Mouse (Mus musculus) C2C12 (cell line): ENCODE measurements around the gene Rac1.

Source experiments
- CEBPB ChIP-seq: IDR thresholded peaks from one replicate; pipeline ENCODE4 v1.6.1; 2011; ENCODE audit warnings: low read depth, mild to moderate bottlenecking, control low read depth, moderate library complexity
- CTCF ChIP-seq: IDR thresholded peaks from one replicate; pipeline ENCODE4 v1.5.1; 2011; ENCODE audit not compliant: control insufficient read depth, insufficient read depth, insufficient read length
- FOSL1 ChIP-seq: IDR thresholded peaks from one replicate; pipeline ENCODE4 v1.8.0; 2011; ENCODE audit warnings: mild to moderate bottlenecking, low read length; ENCODE audit not compliant: poor library complexity, insufficient read depth, severe bottlenecking
- MAX ChIP-seq: IDR thresholded peaks from one replicate; pipeline ENCODE4 v1.6.1; 2011; ENCODE audit warnings: mild to moderate bottlenecking, control low read depth
- MYOD1 ChIP-seq: IDR thresholded peaks from one replicate; pipeline ENCODE4 v1.6.1; 2011; ENCODE audit warnings: low read depth; ENCODE audit not compliant: control insufficient read depth, insufficient read length
- MYOG ChIP-seq: IDR thresholded peaks from one replicate; pipeline ENCODE4 v1.6.1; 2011; ENCODE audit not compliant: control insufficient read depth, insufficient read length; ENCODE audit errors: extremely low read depth
- USF1 ChIP-seq: IDR thresholded peaks from one replicate; pipeline ENCODE4 v1.6.1; 2011; ENCODE audit warnings: low read depth, mild to moderate bottlenecking, control low read depth, moderate library complexity

DNA sequence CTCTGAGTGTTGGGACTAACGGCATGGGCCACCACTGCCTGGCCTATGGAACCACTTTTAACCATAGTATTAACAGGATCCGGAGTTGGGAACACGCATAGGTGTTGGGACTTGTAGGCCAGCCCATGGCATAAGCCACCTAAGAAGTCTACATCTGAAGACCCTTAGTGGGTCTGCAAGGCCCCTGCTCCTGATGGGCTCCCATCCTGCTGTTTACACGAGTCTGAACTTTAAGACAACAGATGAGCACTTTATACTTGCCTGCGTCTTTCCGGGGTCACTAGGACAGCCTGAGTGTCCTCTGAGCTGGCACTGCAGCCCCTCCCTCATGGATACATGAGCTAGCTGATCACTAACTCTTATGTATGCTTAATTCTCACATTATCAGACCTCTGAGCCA lies 24.1 kb downstream of the Rac1 start:
- TF ChIP-seq USF1 (no peak), CTCF (no peak), CEBPB (no peak), MAX (no peak), MYOD1 (no peak), FOSL1 (no peak), MYOG (no peak)
